Mouse (Mus musculus) CH12.LX (cell line): ENCODE measurements around the gene Mmp23. TPM values are rescaled to one million over a fixed set of nuclear protein-coding genes. Genes with fewer than 3 reads are reported as not detected.

ENCODE experiments used
- DNase-seq: peaks from one replicate; pipeline ENCODE4 v3.0.0-alpha.2; 2013; ENCODE audit errors: extremely low read depth
- H3K27ac ChIP-seq: 2 replicates; pipeline ENCODE4 v1.5.1; 2012; ENCODE audit warnings: low read depth, mild to moderate bottlenecking, control low read depth, moderate library complexity; ENCODE audit not compliant: insufficient read depth
- H3K27me3 ChIP-seq: replicated peaks from 2 replicates; pipeline ENCODE3; 2012; ENCODE audit warnings: inconsistent platforms
- H3K36me3 ChIP-seq, 2 experiments: replicated peaks in 1 of 2; 2 replicates each; pipeline versions ENCODE3 to v1.6.1; 2012; ENCODE audit warnings: inconsistent platforms in 1 of 2, low read length in 1 of 2, mild to moderate bottlenecking in 1 of 2, mixed read lengths in 1 of 2, moderate library complexity in 1 of 2; ENCODE audit not compliant: control insufficient read depth in 1 of 2, insufficient read depth in 1 of 2
- H3K4me1 ChIP-seq, 2 experiments: 2 replicates each; pipeline ENCODE4 v1.6.1; 2012; ENCODE audit warnings: inconsistent platforms in 1 of 2, moderate library complexity in 1 of 2; ENCODE audit not compliant: insufficient read depth in 2 of 2, control insufficient read depth in 1 of 2
- H3K4me2 ChIP-seq: 2 replicates; pipeline ENCODE4 v1.6.1; 2012; ENCODE audit warnings: low read depth, mild to moderate bottlenecking, control low read depth; ENCODE audit not compliant: poor library complexity, insufficient read depth, severe bottlenecking
- H3K4me3 ChIP-seq, 3 experiments: fragments of 150-350 bp in 1 of 3; sonication (generic) in 1 of 3; replicated peaks in 1 of 3; 2 replicates each; pipeline versions ENCODE3 to v1.5.1; 2011 to 2012; ENCODE audit warnings: low read depth in 2 of 3, low read length in 2 of 3, mild to moderate bottlenecking in 2 of 3, moderate library complexity in 2 of 3, control low read depth in 1 of 3, improper control_type of control experiment in 1 of 3, inconsistent platforms in 1 of 3, mixed read lengths in 1 of 3; ENCODE audit not compliant: poor library complexity in 1 of 3
- H3K79me2 ChIP-seq: replicated peaks from 2 replicates; pipeline ENCODE4 v1.6.1; 2012; ENCODE audit warnings: mild to moderate bottlenecking, moderate library complexity; ENCODE audit not compliant: control insufficient read depth, poor library complexity, insufficient read depth, severe bottlenecking; ENCODE audit errors: extremely low read depth
- H3K9ac ChIP-seq: 2 replicates; pipeline ENCODE4 v1.6.1; 2012; ENCODE audit warnings: low read depth, mild to moderate bottlenecking, control low read depth, moderate library complexity; ENCODE audit not compliant: insufficient read depth
- H3K9me3 ChIP-seq: replicated peaks from 2 replicates; pipeline ENCODE3; 2012; ENCODE audit warnings: low read length, inconsistent platforms, mixed read lengths
- CTCF ChIP-seq, 2 experiments: IDR thresholded peaks in 1 of 2; conservative IDR thresholded peaks in 1 of 2; 2 replicates each; pipeline ENCODE4 v1.5.1; 2011 to 2012; ENCODE audit warnings: low read depth in 2 of 2, low read length in 2 of 2, improper control_type of control experiment in 1 of 2, inconsistent platforms in 1 of 2, mild to moderate bottlenecking in 1 of 2, moderate library complexity in 1 of 2
- ETS1 ChIP-seq: conservative IDR thresholded peaks from 2 replicates; pipeline ENCODE4 v1.6.1; 2012; ENCODE audit warnings: low read depth, mild to moderate bottlenecking, inconsistent platforms, low read length, improper control_type of control experiment, moderate library complexity
- GABPA ChIP-seq: IDR thresholded peaks from 2 replicates; pipeline ENCODE4 v1.6.1; 2012; ENCODE audit warnings: low read depth, low read length, improper control_type of control experiment, inconsistent platforms; ENCODE audit not compliant: insufficient replicate concordance
- HCFC1 ChIP-seq: IDR thresholded peaks from 2 replicates; pipeline ENCODE4 v1.6.1; 2012; ENCODE audit warnings: low read depth, mild to moderate bottlenecking, inconsistent platforms, low read length, improper control_type of control experiment
- JUN ChIP-seq: IDR thresholded peaks from 2 replicates; pipeline ENCODE4 v1.6.1; 2011; ENCODE audit warnings: low read depth, mild to moderate bottlenecking, low read length, improper control_type of control experiment, moderate library complexity; ENCODE audit not compliant: insufficient read depth
- JUND ChIP-seq: conservative IDR thresholded peaks from 2 replicates; pipeline ENCODE4 v1.6.1; 2011; ENCODE audit warnings: low read depth, low read length, improper control_type of control experiment
- MAX ChIP-seq: IDR thresholded peaks from 2 replicates; pipeline ENCODE4 v1.6.1; 2011; ENCODE audit warnings: low read length, improper control_type of control experiment
- NELFE ChIP-seq: IDR thresholded peaks from 2 replicates; pipeline ENCODE4 v1.6.1; 2011; ENCODE audit warnings: low read depth, low read length, improper control_type of control experiment
- NRF1 ChIP-seq: IDR thresholded peaks from 2 replicates; pipeline ENCODE4 v1.6.1; 2014; ENCODE audit warnings: low read depth, mild to moderate bottlenecking, inconsistent platforms, low read length, improper control_type of control experiment, moderate library complexity
- PAX5 ChIP-seq: IDR thresholded peaks from 2 replicates; pipeline ENCODE4 v1.6.1; 2012; ENCODE audit warnings: low read length, inconsistent platforms, mixed read lengths
- RCOR1 ChIP-seq: conservative IDR thresholded peaks from 2 replicates; pipeline ENCODE4 v1.6.1; 2012; ENCODE audit warnings: low read depth, mild to moderate bottlenecking, inconsistent platforms, low read length, improper control_type of control experiment
- TCF12 ChIP-seq: IDR thresholded peaks from 2 replicates; pipeline ENCODE4 v1.6.1; 2014; ENCODE audit warnings: low read depth, mild to moderate bottlenecking, inconsistent platforms, low read length, improper control_type of control experiment
- USF1 ChIP-seq: IDR thresholded peaks from 2 replicates; pipeline ENCODE4 v1.6.1; 2014; ENCODE audit warnings: low read depth, mild to moderate bottlenecking, inconsistent platforms, low read length, improper control_type of control experiment
- USF2 ChIP-seq: conservative IDR thresholded peaks from 2 replicates; pipeline ENCODE4 v1.6.1; 2011; ENCODE audit warnings: low read depth, low read length, improper control_type of control experiment
- ZC3H11A ChIP-seq: IDR thresholded peaks from 2 replicates; pipeline ENCODE4 v1.6.1; 2012; ENCODE audit warnings: low read depth, mild to moderate bottlenecking, inconsistent platforms, low read length, improper control_type of control experiment
- ZKSCAN1 ChIP-seq: IDR thresholded peaks from 2 replicates; pipeline ENCODE4 v1.6.1; 2012; ENCODE audit warnings: low read depth, inconsistent platforms, low read length, improper control_type of control experiment, borderline replicate concordance
- ZNF384 ChIP-seq: IDR thresholded peaks from 2 replicates; pipeline ENCODE4 v1.6.1; 2012; ENCODE audit warnings: low read depth, low read length, improper control_type of control experiment, inconsistent platforms
- dilution Hi-C: fragments of 300-500 bp; cut with MboI; formaldehyde crosslinking; loops from 2 replicates; pipeline ENCODE4 v1.14.3; 2020; ENCODE audit warnings: low sequenced_read_pairs; ENCODE audit not compliant: extremely low pct_unique_long_range_greater_than_20kb, extremely low pct_ligation_motif_present
- in situ Hi-C: fragments of 300-500 bp; cut with MboI; formaldehyde crosslinking; loops from 3 replicates; pipeline ENCODE4 v1.14.3; 2019; ENCODE audit warnings: low sequenced_read_pairs, low pct_ligation_motif_present, low pct_unique_long_range_greater_than_20kb, mixed read lengths
- polyA plus RNA-seq: library from polyadenylated mRNA; unstranded; fragments of >175 nt; gene quantifications from 2 replicates; pipeline ENCODE4 v1.2.1, GENCODE M21; 2012; ENCODE audit warnings: low read depth; ENCODE audit not compliant: insufficient read length
- total RNA-seq, 2 experiments: library from RNA; depleted of rRNA; stranded (reverse); fragments of 300-350 nt in 1 of 2; fragments of >200 nt in 1 of 2; gene quantifications; 2 replicates each; pipeline ENCODE4 v1.2.3; 2012 to 2014

Mmp23 gene
- total and polyA plus RNA-seq, 3 experiments: 1.1 to 7.9 (median 2.0) TPM

DNA sequence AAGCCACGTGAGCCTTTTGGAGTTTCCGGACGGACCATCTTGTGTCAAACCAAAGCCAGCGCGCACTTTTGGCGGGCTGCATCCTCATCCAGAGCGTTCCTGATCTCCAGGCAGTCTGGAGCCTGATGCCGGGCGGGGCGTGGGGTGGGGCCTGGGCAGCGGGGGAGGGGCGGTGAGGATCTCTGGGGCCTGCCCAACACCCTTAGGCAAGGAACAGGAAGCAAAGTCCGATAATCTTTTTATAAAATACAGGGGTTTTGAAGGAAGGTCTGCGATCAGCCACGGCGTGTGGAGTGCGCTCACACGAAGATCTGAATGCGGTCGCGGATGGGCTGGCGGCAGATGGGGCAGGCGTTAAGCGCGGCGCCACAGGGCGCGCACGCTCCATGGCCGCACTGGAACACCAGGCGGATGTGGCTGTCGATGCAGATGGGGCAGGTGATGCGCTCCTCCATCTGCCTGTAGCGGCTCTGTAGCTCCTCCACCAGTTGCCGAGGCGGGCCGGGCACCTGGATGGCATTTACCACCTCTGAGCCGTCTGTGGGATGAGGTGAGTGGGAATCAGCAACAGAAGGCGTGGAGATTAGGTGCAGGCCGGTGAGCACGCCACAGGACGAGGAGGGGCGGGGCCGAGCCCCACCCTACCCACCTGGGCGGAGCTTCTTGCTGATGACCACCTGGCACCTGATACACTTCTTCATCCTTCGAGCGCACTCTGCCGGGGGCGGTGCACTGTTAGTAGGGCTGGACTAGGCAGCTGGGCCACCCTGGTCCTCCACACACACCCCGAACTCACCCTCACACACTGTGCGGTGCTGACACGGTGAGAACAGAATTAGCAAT is 1.5 kb upstream of the Mmp23 start:
- H3K9ac ChIP-seq: no peak overlapping the region

DNA sequence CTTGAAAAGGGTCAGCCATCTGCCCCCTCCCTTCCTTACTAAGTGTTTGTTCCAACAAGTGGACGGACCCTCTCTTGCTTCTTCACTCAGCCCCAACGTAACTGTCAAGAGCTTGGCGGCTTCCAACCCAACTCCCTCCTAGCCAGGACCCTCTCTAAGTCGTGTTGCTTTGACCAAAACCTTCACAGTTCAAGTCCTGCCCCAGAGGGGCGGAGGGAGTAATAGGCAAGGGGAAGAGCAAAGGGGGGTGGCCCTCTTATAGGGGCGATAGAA is 935 bp upstream of the Mmp23 start:
- Histone ChIP-seq H3K4me2 (no peak overlapping the region), H3K4me1 (peaks cover 3 to 5% of the 10 kb centered on the region in 2 experiments; a peak in 3 of 4 replicates), H3K27ac (no peak overlapping the region), H3K79me2 (no peaks in the 10 kb centered on the region), H3K36me3 (peaks cover 96 to 100% of the 10 kb centered on the region in 2 experiments), H3K9me3 (no peaks in the 10 kb centered on the region), H3K27me3 (no peaks in the 10 kb centered on the region), H3K4me3 (no peak overlapping the region), H3K9ac (no peak overlapping the region)
- DNase-seq: no peak
- dilution Hi-C loops (no loop called here), in situ Hi-C loops (no loop called here)
- TF ChIP-seq USF1 (no peak), USF2 (no peak), HCFC1 (no peak), ETS1 (no peak), NRF1 (no peak), JUN (no peak), CTCF (conservative IDR thresholded peaks at IDR 0.05 in 1 of 2, IDR thresholded peaks at IDR 0.05 in 1 of 2; ENCODE audit: low read depth in 2 of 2, low read length in 2 of 2) (no peak), PAX5 (no peak), RCOR1 (no peak), TCF12 (no peak), NELFE (no peak), ZC3H11A (no peak), JUND (no peak), ZNF384 (no peak), GABPA (no peak), MAX (no peak)

More for the DNA sequence above, 1.5 kb upstream of the Mmp23 start:
- H3K9me3 ChIP-seq: no peaks in the 10 kb centered on the region
- dilution Hi-C loops: no loop called here
- H3K4me2 ChIP-seq: no peak overlapping the region; the same call in 1 of the 2 replicates
- peaks cover 3 to 5% of the 10 kb centered on the region in 2 experiments; a peak in 3 of 4 replicates for H3K4me1 ChIP-seq
- peak overlapping the region in 2 of 3 experiments; percentile 24 to 27 for H3K4me3 ChIP-seq
- peak; percentile 27 for DNase-seq
- H3K27ac ChIP-seq: no peak overlapping the region
- in situ Hi-C loops: no loop called here
- H3K79me2 ChIP-seq: no peaks in the 10 kb centered on the region
- TF ChIP-seq TCF12 (0 out of 2 replicates have a peak, but pooled peaks have one; percentile 11), ZKSCAN1 (no peak)
- no peaks in the 10 kb centered on the region for H3K27me3 ChIP-seq
- peaks cover 96 to 100% of the 10 kb centered on the region in 2 experiments for H3K36me3 ChIP-seq
